24 mouse cellular contexts compared by ENCODE assay signal in genomic region chr5:77073794-77074193, GRCm38 (mm10). TPM values are rescaled to one million over a fixed set of nuclear protein-coding genes. Genes with fewer than 3 reads are reported as not detected.
DNase-seq lines count a peak whose midpoint lies in the region; ATAC-seq and TF ChIP-seq lines count a peak whose summit lies in the region.
"Had no signal": no experiment of that assay in that cellular context is flagged by ENCODE, and none has a peak within 500 bp of the region (broad histone marks: within the 10 kb centered on the region; RNA-seq: fewer than 3 reads in every experiment).

No protein-coding gene starts in this region.

- no peak for TF ChIP-seq EP300 in MEL (IDR thresholded peaks at IDR 0.05; ENCODE audit: low read depth in 1 of 2, low read length in 2 of 2)

- H3K4me1 ChIP-seq in forebrain, embryonic 11.5 days (replicated peaks; ENCODE audit: control insufficient read depth, insufficient read depth, low read length): no peaks in the 10 kb centered on the region
- no peaks in the 10 kb centered on the region for H3K4me1 ChIP-seq in forebrain, embryonic 10.5 days
- H3K4me1 ChIP-seq in heart, embryonic 16.5 days (ENCODE audit: control insufficient read depth, insufficient read depth, low read length): peaks cover 20% of the 10 kb centered on the region
- H3K4me1 ChIP-seq in MEL (ENCODE audit: control insufficient read depth in 1 of 2, insufficient read depth in 2 of 2, low read length in 2 of 2): no peaks in the 10 kb centered on the region; a peak in 2 of 4 replicates
- H3K4me1 ChIP-seq: forebrain, embryonic 12.5 days had no signal

- no peaks in the 10 kb centered on the region for H3K36me3 ChIP-seq in forebrain, embryonic 11.5 days (ENCODE audit: control insufficient read depth, insufficient read depth, low read length)
- no peaks in the 10 kb centered on the region for H3K36me3 ChIP-seq in forebrain, embryonic 10.5 days (replicated peaks)
- no peaks in the 10 kb centered on the region for H3K36me3 ChIP-seq in heart, embryonic 16.5 days (ENCODE audit: control insufficient read depth, insufficient read depth)
- no peaks in the 10 kb centered on the region for H3K36me3 ChIP-seq in MEL (ENCODE audit: control insufficient read depth in 1 of 2, insufficient read depth in 2 of 2, low read length in 2 of 2)
- H3K36me3 ChIP-seq: embryonic facial prominence, embryonic 13.5 days; embryonic facial prominence, embryonic 15.5 days; forebrain, embryonic 12.5 days; G1E had no signal

- H3K4me2 ChIP-seq in forebrain, embryonic 11.5 days (ENCODE audit: low read depth, low read length, severe bottlenecking): no peak overlapping the region
- 0 out of 2 replicates have a peak overlapping the region, but pooled peaks have one; percentile 26 for H3K4me2 ChIP-seq in heart, embryonic 16.5 days (ENCODE audit: low read depth, low read length)
- H3K4me2 ChIP-seq: embryonic facial prominence, embryonic 13.5 days; embryonic facial prominence, embryonic 15.5 days; forebrain, embryonic 12.5 days had no signal

- H3K27ac ChIP-seq in forebrain, embryonic 11.5 days (ENCODE audit: low read depth, low read length): no peak overlapping the region
- no peak overlapping the region for H3K27ac ChIP-seq in forebrain, embryonic 10.5 days
- H3K27ac ChIP-seq in heart, embryonic 16.5 days (ENCODE audit: low read length): no peak overlapping the region
- no peak overlapping the region for H3K27ac ChIP-seq in MEL (ENCODE audit: control insufficient read depth, low read depth, low read length)
- H3K27ac ChIP-seq: embryonic facial prominence, embryonic 13.5 days; embryonic facial prominence, embryonic 15.5 days; forebrain, embryonic 12.5 days had no signal

- peak; percentile 5 for DNase-seq in forebrain, embryonic 11.5 days (ENCODE audit: low spot score)
- no peak for DNase-seq in forebrain, embryonic 10.5 days (ENCODE audit: extremely low spot score, low spot score)
- DNase-seq in heart, postnatal 10 days: no peak
- DNase-seq in MEL (ENCODE audit: low read depth, low spot score): peak; percentile 65
- DNase-seq: adrenal gland, adult 2 months; adrenal gland, postnatal 10 days; adrenal gland, postnatal 25 days; B cell, adult 2 months; cerebellum, adult 11 months; cerebellum, adult 18-20 months; cerebellum, adult 8-10 months; cerebellum, adult 9-11 months; cerebellum, postnatal 36 days; embryo, embryonic 11 days had no signal

- TF ChIP-seq RAD21 in MEL (IDR thresholded peaks at IDR 0.05; ENCODE audit: low read depth, low read length): no peak

- ATAC-seq in forebrain, embryonic 11.5 days (replicated peaks; ENCODE audit: low FRiP score): no peak
- ATAC-seq in heart, embryonic 16.5 days (replicated peaks; ENCODE audit: extremely low read depth, insufficient read depth, low FRiP score): no peak
- ATAC-seq: CD4-positive, CD25-positive, alpha-beta regulatory T cell, adult 4 months; forebrain, embryonic 14.5 days; forebrain, embryonic 16.5 days had no signal

- H3K4me3 ChIP-seq in forebrain, embryonic 11.5 days (ENCODE audit: low read depth, low read length): no peak overlapping the region
- no peak overlapping the region for H3K4me3 ChIP-seq in forebrain, embryonic 10.5 days
- H3K4me3 ChIP-seq in heart, embryonic 16.5 days (ENCODE audit: low read length): no peak overlapping the region
- H3K4me3 ChIP-seq in MEL (ENCODE audit: control insufficient read depth in 1 of 2, insufficient read depth in 1 of 2, low read depth in 2 of 2, low read length in 2 of 2): peak overlapping the region; percentile 42 to 47
- H3K4me3 ChIP-seq: embryonic facial prominence, embryonic 13.5 days; embryonic facial prominence, embryonic 15.5 days; erythroblast, embryonic 14.5 days; forebrain, embryonic 12.5 days had no signal

- intact Hi-C loops in heart, postnatal 10 days (cut with DNase I): loop anchor here (5.0 kb wide), 2 partner anchors 99 to 144 kb away; no protein-coding TSS in a partner anchor

- no peak overlapping the region for H3K9ac ChIP-seq in forebrain, embryonic 11.5 days (ENCODE audit: low read length)
- no peak overlapping the region for H3K9ac ChIP-seq in heart, embryonic 16.5 days (ENCODE audit: low read length)
- H3K9ac ChIP-seq in MEL (ENCODE audit: control insufficient read depth, low read depth, low read length, poor library complexity, severe bottlenecking): 0 out of 2 replicates have a peak overlapping the region, but pooled peaks have one; percentile 5
- H3K9ac ChIP-seq: embryonic facial prominence, embryonic 13.5 days; embryonic facial prominence, embryonic 15.5 days; forebrain, embryonic 12.5 days had no signal

- H3K27me3 ChIP-seq in forebrain, embryonic 11.5 days (ENCODE audit: control insufficient read depth, insufficient read depth, low read length): no peaks in the 10 kb centered on the region
- H3K27me3 ChIP-seq in forebrain, embryonic 10.5 days (ENCODE audit: poor library complexity, severe bottlenecking): 0 out of 2 replicates have a peak, but pooled peaks cover 4% of the 10 kb centered on the region
- H3K27me3 ChIP-seq in heart, embryonic 16.5 days (ENCODE audit: control insufficient read depth, insufficient read depth, low read length): no peaks in the 10 kb centered on the region
- no peaks in the 10 kb centered on the region for H3K27me3 ChIP-seq in MEL (ENCODE audit: control insufficient read depth in 1 of 2, insufficient read depth in 2 of 2, low read length in 2 of 2)
- H3K27me3 ChIP-seq: CH12.LX; embryonic facial prominence, embryonic 13.5 days; embryonic facial prominence, embryonic 15.5 days had no signal

- H3K9me3 ChIP-seq in forebrain, embryonic 11.5 days (ENCODE audit: control insufficient read depth, low read length): peaks cover 3% of the 10 kb centered on the region; the same call in 1 of the 2 replicates
- peaks cover 12% of the 10 kb centered on the region; the same call in 1 of the 2 replicates for H3K9me3 ChIP-seq in forebrain, embryonic 10.5 days
- H3K9me3 ChIP-seq in heart, embryonic 16.5 days (replicated peaks; ENCODE audit: control insufficient read depth, low read length): no peaks in the 10 kb centered on the region
- no peaks in the 10 kb centered on the region for H3K9me3 ChIP-seq in MEL (replicated peaks; ENCODE audit: insufficient read depth, low read length)
- H3K9me3 ChIP-seq: embryonic facial prominence, embryonic 15.5 days; G1E had no signal

- H3K79me2 ChIP-seq in MEL (ENCODE audit: control insufficient read depth, insufficient read depth, low read length, poor library complexity): no peaks in the 10 kb centered on the region

- TF ChIP-seq CTCF in MEL (IDR thresholded peaks at IDR 0.05 in 2 of 3, conservative IDR thresholded peaks at IDR 0.05 in 1 of 3; ENCODE audit: control insufficient read depth in 1 of 3, insufficient read depth in 1 of 3, low read depth in 2 of 3, low read length in 3 of 3, poor library complexity in 1 of 3, severe bottlenecking in 1 of 3): no peak

- 91% methylated on average over 8 of the region's 8 CpGs for WGBS in forebrain, embryonic 11.5 days
- 95% methylated on average over 8 of the region's 8 CpGs for WGBS in forebrain, embryonic 10.5 days
- 43% methylated on average over 8 of the region's 8 CpGs for WGBS in heart, embryonic 16.5 days

- no peak for TF ChIP-seq POLR2A in MEL (IDR thresholded peaks at IDR 0.05; ENCODE audit: control insufficient read depth in 1 of 2, insufficient read depth in 1 of 2, low read depth in 1 of 2, low read length in 2 of 2, poor library complexity in 1 of 2)

TF ChIP-seq in MEL, 35 proteins besides CTCF, POLR2A, EP300 and RAD21 (continues in another document):
- TF ChIP-seq NELFE (IDR thresholded peaks at IDR 0.05; ENCODE audit: low read depth, low read length) (no peak), BHLHE40 (IDR thresholded peaks at IDR 0.05; ENCODE audit: borderline replicate concordance, low read depth, low read length) (no peak), CHD1 (IDR thresholded peaks at IDR 0.05; ENCODE audit: low read depth, low read length) (no peak), ETS1 (IDR thresholded peaks at IDR 0.05; ENCODE audit: low read depth, low read length) (peak; percentile 47; the same call in 1 of the 2 replicates), USF2 (IDR thresholded peaks at IDR 0.05; ENCODE audit: borderline replicate concordance in 1 of 2, insufficient read depth in 1 of 2, low read depth in 1 of 2, low read length in 2 of 2) (peak in 1 of 2 experiments; percentile 59; a peak in 2 of 4 replicates), USF1 (IDR thresholded peaks at IDR 0.05; ENCODE audit: low read depth, low read length) (peak; percentile 85), TCF12 (IDR thresholded peaks at IDR 0.05; ENCODE audit: low read depth, low read length) (no peak), MAX (IDR thresholded peaks at IDR 0.05; ENCODE audit: low read length) (peak; percentile 89), SIN3A (IDR thresholded peaks at IDR 0.05; ENCODE audit: low read length) (peak; percentile 59; the same call in 1 of the 2 replicates), TBP (IDR thresholded peaks at IDR 0.05; ENCODE audit: low read depth, low read length) (0 out of 2 replicates have a peak, but pooled peaks have one; percentile 28), ZNF384 (IDR thresholded peaks at IDR 0.05; ENCODE audit: low read depth, low read length) (no peak), GATA1 (IDR thresholded peaks at IDR 0.05; ENCODE audit: low read depth, low read length) (peak; percentile 29; the same call in 1 of the 2 replicates), MYC (IDR thresholded peaks at IDR 0.05; ENCODE audit: low read depth, low read length) (no peak), SMC3 (IDR thresholded peaks at IDR 0.05; ENCODE audit: low read depth, low read length) (no peak)

RNA-seq across cellular contexts. Expression of gene Hopx, which starts 41.1 kb away (rescaled TPM):
- 0.63 and 0.87 TPM in 2 replicates for polyA plus RNA-seq in forebrain, embryonic 11.5 days (2014; fragmentation: Nextera tagmentation; extraction: Ambion mirVana)
- polyA plus RNA-seq in forebrain, embryonic 10.5 days (2016; fragmentation: Nextera tagmentation; extraction: Ambion mirVana): 0.23 and 0.55 TPM in 2 replicates
- polyA plus RNA-seq in heart, embryonic 16.5 days (2015; fragmentation: Nextera tagmentation; extraction: Ambion mirVana): 16.7 and 21.9 TPM in 2 replicates
- 100 to 1,000 TPM; 498 to 553 TPM for total RNA-seq in heart, postnatal 10 days (2021)
- total RNA-seq in MEL (2012; rRNA removed): 42.3 and 43.4 TPM in 2 replicates
- polyA plus RNA-seq in MEL (2012; ENCODE audit: insufficient read depth in 1 of 2, insufficient read length in 2 of 2, low read depth in 1 of 2, low replicate concordance in 2 of 2, missing spikeins in 1 of 2): 10 to 100 TPM in 1 of 2 experiments, not detected in 1; 26.8 TPM
- total RNA-seq: G1E had no signal
- polyA plus RNA-seq: G1E had no signal

RNA-seq across cellular contexts. Expression of gene Thegl, which starts 58.0 kb away (rescaled TPM):
- polyA plus RNA-seq in forebrain, embryonic 11.5 days (2014; fragmentation: Nextera tagmentation; extraction: Ambion mirVana): 0.23 and 0.37 TPM in 2 replicates
- polyA plus RNA-seq in forebrain, embryonic 10.5 days (2016; fragmentation: Nextera tagmentation; extraction: Ambion mirVana): 0.25 and 0.26 TPM in 2 replicates
- polyA plus RNA-seq in heart, embryonic 16.5 days (2015; fragmentation: Nextera tagmentation; extraction: Ambion mirVana): 0.14 TPM in 1 of 2 replicates, not detected in the other
- total RNA-seq in heart, postnatal 10 days (2021): not detected
- total RNA-seq in MEL (2012; rRNA removed): not detected in 2 replicates
- not detected for polyA plus RNA-seq in MEL (2012; ENCODE audit: insufficient read depth in 1 of 2, insufficient read length in 2 of 2, low read depth in 1 of 2, low replicate concordance in 2 of 2, missing spikeins in 1 of 2)
- total RNA-seq: adrenal gland, adult 2 months; adrenal gland, postnatal 10 days; adrenal gland, postnatal 25 days; CH12.LX; G1E had no signal
- polyA plus RNA-seq: adrenal gland, adult 2 months; CD4-positive, CD25-positive, alpha-beta regulatory T cell, adult 4 months; erythroblast, embryonic 14.5 days had no signal

Comparison
In these comparisons a context has a peak if more than half of its experiments do, and no peak if none do; other contexts are left out.
1. DNase-seq: peak in forebrain, embryonic 11.5 days (single experiment) and MEL (single experiment); none in forebrain, embryonic 10.5 days (single experiment) and heart, postnatal 10 days (0 of 2).
2. H3K4me3 ChIP-seq: peak in MEL (2 of 2); none in forebrain, embryonic 11.5 days (single experiment), forebrain, embryonic 10.5 days (single experiment) and heart, embryonic 16.5 days (single experiment).